Mouse (Mus musculus): ENCODE results near the gene Mobp. TPM values are rescaled to one million over a fixed set of nuclear protein-coding genes. Genes with fewer than 3 reads are reported as not detected.

Gene Mobp
- polyA plus RNA-seq, 1 experiment from 2014 or later = 0.11 TPM

Other genes starting within 250 kb of the Mobp start
- gene Gorasp1, start 212.1 kb upstream of the Mobp start, polyA plus RNA-seq (2015; fragmentation: Nextera tagmentation; extraction: Ambion mirVana) = 29.3 and 29.6 TPM in 2 replicates
- 0.11 TPM in 2 replicates for gene Ttc21a, start 212.1 kb upstream of the Mobp start, polyA plus RNA-seq (2015; fragmentation: Nextera tagmentation; extraction: Ambion mirVana)
- 5.3 and 5.9 TPM in 2 replicates for gene Csrnp1, start 165.0 kb upstream of the Mobp start, polyA plus RNA-seq (2015; fragmentation: Nextera tagmentation; extraction: Ambion mirVana)
- 0.06 TPM in 1 of 2 replicates, not detected in the other for gene Xirp1, start 126.1 kb upstream of the Mobp start, polyA plus RNA-seq (2015; fragmentation: Nextera tagmentation; extraction: Ambion mirVana)
- 9.6 and 10.9 TPM in 2 replicates for gene Cx3cr1, start 79.8 kb upstream of the Mobp start, polyA plus RNA-seq (2015; fragmentation: Nextera tagmentation; extraction: Ambion mirVana)
- gene Ccr8, start 57.6 kb upstream of the Mobp start, polyA plus RNA-seq (2015; fragmentation: Nextera tagmentation; extraction: Ambion mirVana) = 0.14 and 0.40 TPM in 2 replicates
- gene Slc25a38, start 39.3 kb upstream of the Mobp start, polyA plus RNA-seq (2015; fragmentation: Nextera tagmentation; extraction: Ambion mirVana) = 25.2 and 30.2 TPM in 2 replicates
- gene Rpsa, start 22.0 kb upstream of the Mobp start, polyA plus RNA-seq (2015; fragmentation: Nextera tagmentation; extraction: Ambion mirVana) = 1,311 and 1,452 TPM in 2 replicates
- 0.89 and 1.3 TPM in 2 replicates for gene Myrip, start 151.8 kb downstream of the Mobp start, polyA plus RNA-seq (2015; fragmentation: Nextera tagmentation; extraction: Ambion mirVana)